Mouse (Mus musculus) cerebellum, adult 9-10 months (tissue): ENCODE data around the gene Zfp319.
"Not testable (repeated sequence)": the region's sequence is repeated elsewhere in the genome, so short reads cannot be mapped to it uniquely, and the experiment has no call there.

Experiments used
- DNase-seq: peaks from one replicate; pipeline ENCODE4 v3.0.0; 2022

Zfp319 gene

GRCm38 (mm10) chr8:95331720-95332436 is at the start of gene Zfp319, which contains the start of gene Usb1:
Gene Zfp319 (minus strand): TSS chr8:95331950.
Gene Usb1 (plus strand): TSS chr8:95332284.
- DNase-seq, result peak; percentile 93

- no peak for DNase-seq
Measured at GRCm38 (mm10) chr8:95380953-95381352, 49.2 kb upstream of the Zfp319 start.

GRCm38 (mm10) chr8:95378928-95379327 is 47.2 kb upstream of the Zfp319 start:
- not testable (repeated sequence) for DNase-seq

- no peak for DNase-seq
Measured at GRCm38 (mm10) chr8:95377863-95378291, 46.1 kb upstream of the Zfp319 start.

GRCm38 (mm10) chr8:95377101-95377500 is 45.4 kb upstream of the Zfp319 start:
- no peak for DNase-seq

GRCm38 (mm10) chr8:95376309-95376999 is 44.7 kb upstream of the Zfp319 start:
- no peak for DNase-seq

- DNase-seq, result no peak
Measured at GRCm38 (mm10) chr8:95375374-95375930, 43.7 kb upstream of the Zfp319 start.

GRCm38 (mm10) chr8:95374429-95374828 is 42.7 kb upstream of the Zfp319 start:
- DNase-seq, result no peak

- no peak for DNase-seq
Measured at GRCm38 (mm10) chr8:95373389-95374002, 41.7 kb upstream of the Zfp319 start.

- DNase-seq, result no peak
Measured at GRCm38 (mm10) chr8:95369581-95370326, 38.0 kb upstream of the Zfp319 start.

- no peak for DNase-seq
Measured at GRCm38 (mm10) chr8:95363849-95364248, 32.1 kb upstream of the Zfp319 start.

- DNase-seq, result no peak
Measured at GRCm38 (mm10) chr8:95362272-95362671, 30.5 kb upstream of the Zfp319 start.

GRCm38 (mm10) chr8:95361016-95361341 is 29.2 kb upstream of the Zfp319 start:
- no peak for DNase-seq

- DNase-seq, result no peak
Measured at GRCm38 (mm10) chr8:95360181-95361015, 28.6 kb upstream of the Zfp319 start.

GRCm38 (mm10) chr8:95358550-95359411 is 27.0 kb upstream of the Zfp319 start:
- DNase-seq, result no peak

GRCm38 (mm10) chr8:95354606-95355005 is 22.9 kb upstream of the Zfp319 start:
- no peak for DNase-seq

GRCm38 (mm10) chr8:95352871-95353866 is 21.4 kb upstream of the Zfp319 start:
- peak; percentile 14 for DNase-seq

- peak; percentile 21 for DNase-seq
Measured at GRCm38 (mm10) chr8:95352151-95352870, 20.6 kb upstream of the Zfp319 start, which contains the start of gene Mmp15. Gene Mmp15 (plus strand): TSS chr8:95352268.

GRCm38 (mm10) chr8:95351461-95351860 is 19.7 kb upstream of the Zfp319 start:
- no peak for DNase-seq
